Mouse (Mus musculus): ENCODE results near the gene Gm27029. TPM values are rescaled to one million over a fixed set of nuclear protein-coding genes. Genes with fewer than 3 reads are reported as not detected.

Gm27029 gene
- polyA plus RNA-seq (2014; fragmentation: Illumina TruSeq; extraction: RNeasy Lipid Tissue Mini Kit (QIAGEN cat#74804); ENCODE audit: low read depth, low replicate concordance), result 0.81 TPM

DNA sequence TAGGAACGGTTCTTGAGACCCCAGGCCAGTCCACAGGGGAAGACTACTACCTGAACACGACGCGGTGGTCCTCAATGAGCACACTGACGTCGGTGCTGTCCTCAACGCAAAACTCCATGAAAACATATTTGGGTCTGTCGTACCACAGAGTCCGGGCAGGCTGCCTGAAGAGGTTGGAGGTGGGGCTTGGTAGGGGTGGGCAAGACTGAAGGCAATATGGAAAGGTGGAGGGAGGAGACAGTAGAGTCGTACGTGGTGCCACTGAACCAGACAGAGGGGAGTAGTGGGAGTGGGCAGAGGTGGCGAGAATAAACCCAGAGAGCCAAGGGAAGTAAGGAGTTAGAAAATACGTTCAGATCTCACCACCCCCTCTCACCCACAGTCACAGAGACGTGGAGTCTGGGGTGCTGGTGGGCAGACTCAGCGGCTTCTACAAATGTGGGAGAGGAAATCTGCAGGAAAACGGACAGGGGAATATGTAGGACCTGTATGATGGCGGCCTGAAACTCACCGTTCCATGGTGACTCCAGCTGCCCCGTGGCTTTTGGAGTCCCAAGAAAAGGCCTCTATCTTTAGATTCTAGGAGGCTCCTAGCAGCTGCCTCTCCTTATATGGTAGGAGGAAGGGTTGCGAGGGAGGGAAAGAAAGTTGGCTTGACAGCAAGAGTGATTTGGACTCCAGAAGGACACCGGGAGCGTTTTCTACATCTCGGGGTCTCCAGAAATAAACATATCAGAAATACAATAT lies at the start of gene Gm27029:
Gm27029 (minus strand) TSS at position 692 of the 747 bp plus-strand sequence.

GRCm38 (mm10) chr11:101465869-101466551 lies 41.4 kb upstream of the Gm27029 start, which contains the start of gene Vat1:
TSS of gene Vat1 (minus strand) at chr11:101466230.

DNA sequence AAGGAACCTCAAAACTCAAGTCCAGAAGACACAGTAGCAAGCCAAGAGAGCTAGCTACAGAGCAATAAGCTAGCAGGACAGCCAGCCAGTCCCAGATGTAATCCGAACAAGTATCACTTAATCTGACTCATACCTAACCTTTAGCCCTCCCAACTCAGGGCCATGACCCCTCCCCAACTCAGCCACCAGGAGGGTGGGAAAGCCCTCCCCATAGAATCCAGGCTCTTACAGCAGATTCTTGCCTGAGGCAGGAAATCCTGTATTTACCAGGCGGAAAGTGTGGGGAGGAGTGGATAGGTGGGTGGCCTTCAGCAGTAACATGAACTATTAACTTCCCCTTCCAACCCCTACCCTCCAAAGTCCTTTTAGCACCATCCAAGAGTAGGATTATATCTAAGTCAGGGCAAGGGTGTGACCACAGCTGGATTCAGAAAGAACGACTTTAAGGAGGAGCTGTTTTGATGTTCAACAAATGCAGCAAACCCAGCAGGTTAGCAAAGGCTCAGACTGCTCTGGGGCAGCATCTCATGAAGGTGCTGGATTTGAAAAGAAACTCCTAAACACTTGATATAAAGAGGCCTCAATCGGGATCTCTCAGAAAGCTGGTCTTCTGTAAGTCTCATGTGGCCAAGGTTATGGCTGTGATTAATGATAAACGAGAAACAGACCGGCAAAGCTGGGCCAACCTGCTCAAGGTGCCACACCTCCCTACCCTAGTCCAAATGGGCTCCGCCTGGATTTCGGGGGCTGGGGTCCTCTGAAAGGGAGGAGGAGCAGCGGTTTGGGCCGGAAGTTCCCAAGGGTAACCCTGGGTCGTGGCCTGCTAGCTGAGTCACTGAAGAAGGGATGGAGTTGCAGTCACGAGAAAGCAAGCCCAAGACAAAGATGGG lies 39.9 kb upstream of the Gm27029 start, which contains the start of gene Rnd2:
Rnd2 (plus strand) TSS at position 789 of the 890 bp plus-strand sequence.

GRCm38 (mm10) chr11:101448274-101448746 lies 23.7 kb upstream of the Gm27029 start, which contains the start of gene Ifi35:
TSS of gene Ifi35 (plus strand) at chr11:101448407.

DNA sequence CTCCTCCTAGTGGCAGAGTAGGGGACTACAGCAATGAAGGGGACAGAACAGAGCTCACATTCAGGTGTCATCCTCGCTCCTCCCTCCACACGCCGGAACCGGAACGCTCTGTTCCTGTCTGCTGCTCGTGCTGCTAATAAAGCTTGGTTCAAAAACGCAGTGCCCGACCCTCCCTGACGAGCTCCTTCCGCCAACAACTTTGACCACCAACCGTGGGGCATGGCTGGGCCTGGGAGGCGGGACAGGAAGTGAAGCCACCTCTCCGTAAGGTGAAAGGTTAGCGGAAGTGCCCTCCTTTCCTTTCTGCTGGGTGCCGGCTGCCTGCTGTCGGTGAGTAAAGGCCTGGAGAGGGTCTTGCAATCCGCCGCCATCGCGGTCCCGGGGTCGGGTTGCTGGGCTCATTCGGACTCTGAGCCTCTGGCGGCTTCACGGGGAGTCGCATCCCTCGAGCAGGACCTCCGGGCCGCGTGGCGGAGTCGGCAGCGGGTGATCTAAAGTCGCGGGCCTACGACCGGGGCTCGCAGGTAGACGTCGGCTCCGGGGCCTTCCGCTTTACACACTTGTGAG lies 17.6 kb upstream of the Gm27029 start, which contains the start of gene Rpl27:
Rpl27 (plus strand) TSS at position 172 of the 567 bp plus-strand sequence.

DNA sequence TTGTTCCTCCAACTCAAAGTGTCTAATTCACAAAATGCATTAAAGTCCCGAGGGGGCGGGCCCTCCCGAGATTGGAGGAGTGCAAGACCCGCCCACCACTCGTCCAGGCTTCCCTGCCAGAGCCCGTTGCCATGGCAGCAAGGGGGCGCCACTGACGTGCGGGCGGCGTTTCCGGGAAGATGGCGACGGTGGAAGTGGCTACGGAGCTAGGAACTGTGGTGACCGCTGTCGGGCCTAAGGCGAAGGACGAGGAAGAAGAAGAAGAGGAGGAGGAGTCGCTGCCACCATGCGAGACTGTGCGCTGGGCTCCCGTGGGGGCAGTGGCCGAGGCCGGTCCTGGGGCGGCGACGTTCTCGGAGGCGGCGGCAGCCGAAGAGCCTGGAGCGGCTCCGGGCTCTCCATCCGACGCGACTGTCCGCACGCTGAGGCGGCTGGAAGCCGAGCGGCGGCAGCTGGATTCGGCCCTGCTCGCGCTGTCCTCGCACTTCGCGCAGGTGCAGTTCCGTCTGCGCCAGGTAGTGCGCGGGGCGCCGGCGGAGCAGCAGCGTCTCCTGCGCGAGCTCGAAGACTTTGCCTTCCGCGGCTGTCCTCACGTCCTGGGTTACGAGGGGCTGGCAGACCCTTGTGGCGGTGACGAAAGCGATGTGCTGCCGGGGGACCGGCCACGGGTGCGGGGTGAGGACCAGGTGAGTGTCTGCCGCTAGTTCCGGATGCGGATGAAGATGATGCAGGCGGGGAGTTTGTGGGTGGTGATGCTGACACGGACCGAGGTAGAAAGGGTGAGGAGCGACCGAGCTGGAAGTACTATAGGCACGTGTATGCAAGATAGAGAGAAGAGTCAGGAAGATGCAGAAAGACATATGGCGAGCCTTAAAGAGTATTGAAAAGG lies 573 bp upstream of the Gm27029 start, which contains the start of the genes Rundc1 and Ptges3l:
Rundc1 (plus strand) TSS at position 161 of the 889 bp plus-strand sequence.
Ptges3l (minus strand) TSS at position 409 of the 889 bp plus-strand sequence.

DNA sequence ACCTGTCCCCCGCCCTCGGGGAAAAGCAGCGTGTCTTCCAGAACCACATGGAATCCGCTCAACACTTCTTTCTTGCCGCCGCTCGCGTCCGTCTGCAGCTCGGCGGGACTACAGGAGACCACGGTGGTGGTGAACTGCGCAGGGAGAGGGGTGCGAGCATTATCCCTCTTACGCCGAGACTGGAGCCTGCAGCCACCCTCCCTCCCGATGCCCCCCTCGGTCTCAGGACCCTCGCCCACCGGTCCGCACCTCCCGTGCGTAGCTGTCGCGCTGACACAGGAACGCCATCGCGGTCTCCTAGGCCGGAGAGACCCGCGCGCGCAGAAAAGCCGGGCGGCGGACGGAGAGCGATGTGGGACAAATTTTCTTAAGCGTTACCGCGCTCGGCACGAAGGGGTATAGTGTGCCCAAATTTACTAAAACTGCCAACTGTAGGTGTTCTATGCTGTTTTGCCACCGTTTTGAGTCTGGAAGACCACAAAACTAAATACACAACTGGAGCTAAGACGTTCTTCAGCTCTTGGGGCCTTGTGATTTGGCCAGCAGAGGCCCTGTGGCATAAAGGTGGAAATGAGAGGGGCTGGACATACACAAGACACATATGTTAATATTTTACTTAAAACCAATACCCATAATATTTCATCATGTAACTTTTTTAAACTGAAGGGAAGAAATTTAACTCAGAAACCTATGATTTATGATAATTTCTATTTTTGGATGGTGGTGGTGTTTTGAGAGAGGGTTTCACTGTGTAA lies 7.3 kb downstream of the Gm27029 start, which contains the start of gene Aarsd1:
Aarsd1 (minus strand) TSS at position 515 of the 755 bp plus-strand sequence.

DNA sequence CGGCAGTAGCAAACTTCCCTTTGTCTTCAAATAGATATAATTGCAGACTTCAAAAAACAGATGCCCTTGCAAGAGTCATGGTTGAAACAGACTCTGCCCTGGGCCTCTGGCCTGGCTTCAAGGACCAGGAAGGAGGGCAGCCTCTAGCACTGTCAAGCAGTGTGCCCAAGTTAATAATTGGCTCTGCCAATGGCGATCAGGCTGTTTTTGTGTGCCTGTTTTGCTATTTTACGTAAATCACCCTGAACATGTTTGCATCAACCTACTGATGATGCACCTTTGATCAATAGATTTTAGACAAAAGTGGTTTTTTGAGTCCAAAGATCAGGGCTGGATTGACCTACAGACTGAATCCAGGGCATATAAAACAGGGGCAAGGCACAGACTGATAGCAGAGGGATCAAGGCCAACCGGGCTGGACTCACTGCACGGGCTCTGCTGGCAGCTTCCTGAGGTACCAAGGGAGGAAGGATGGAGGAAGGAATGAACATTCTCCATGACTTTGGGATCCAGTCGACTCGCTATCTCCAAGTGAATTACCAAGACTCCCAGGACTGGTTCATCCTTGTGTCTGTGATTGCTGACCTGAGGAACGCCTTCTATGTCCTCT lies 57.2 kb downstream of the Gm27029 start, which contains the start of gene G6pc:
G6pc (plus strand) TSS at position 236 of the 610 bp plus-strand sequence.

Other genes starting within 250 kb of the Gm27029 start
- gene Ccr10, start 249.4 kb downstream of the Gm27029 start, polyA plus RNA-seq (2014; fragmentation: Illumina TruSeq; extraction: RNeasy Lipid Tissue Mini Kit (QIAGEN cat#74804); ENCODE audit: low read depth, low replicate concordance), result not detected
- 30.4 TPM for gene Ezh1, start 198.3 kb downstream of the Gm27029 start, polyA plus RNA-seq (2014; fragmentation: Illumina TruSeq; extraction: RNeasy Lipid Tissue Mini Kit (QIAGEN cat#74804); ENCODE audit: low read depth, low replicate concordance)
- gene Ramp2, start 178.8 kb downstream of the Gm27029 start, polyA plus RNA-seq (2014; fragmentation: Illumina TruSeq; extraction: RNeasy Lipid Tissue Mini Kit (QIAGEN cat#74804); ENCODE audit: low read depth, low replicate concordance), result 6.7 TPM
- gene Vps25, start 171.1 kb downstream of the Gm27029 start, polyA plus RNA-seq (2014; fragmentation: Illumina TruSeq; extraction: RNeasy Lipid Tissue Mini Kit (QIAGEN cat#74804); ENCODE audit: low read depth, low replicate concordance), result 115 TPM
- 2.6 TPM for gene Wnk4, start 164.2 kb downstream of the Gm27029 start, polyA plus RNA-seq (2014; fragmentation: Illumina TruSeq; extraction: RNeasy Lipid Tissue Mini Kit (QIAGEN cat#74804); ENCODE audit: low read depth, low replicate concordance)
- 4.6 TPM for gene Cntd1, start 145.8 kb downstream of the Gm27029 start, polyA plus RNA-seq (2014; fragmentation: Illumina TruSeq; extraction: RNeasy Lipid Tissue Mini Kit (QIAGEN cat#74804); ENCODE audit: low read depth, low replicate concordance)
- gene Coa3, start 145.7 kb downstream of the Gm27029 start, polyA plus RNA-seq (2014; fragmentation: Illumina TruSeq; extraction: RNeasy Lipid Tissue Mini Kit (QIAGEN cat#74804); ENCODE audit: low read depth, low replicate concordance), result 13.9 TPM
- gene Becn1, start 122.5 kb downstream of the Gm27029 start, polyA plus RNA-seq (2014; fragmentation: Illumina TruSeq; extraction: RNeasy Lipid Tissue Mini Kit (QIAGEN cat#74804); ENCODE audit: low read depth, low replicate concordance), result 96.1 TPM
- 180 TPM for gene Psme3, start 108.6 kb downstream of the Gm27029 start, polyA plus RNA-seq (2014; fragmentation: Illumina TruSeq; extraction: RNeasy Lipid Tissue Mini Kit (QIAGEN cat#74804); ENCODE audit: low read depth, low replicate concordance)
- gene Aoc2, start 99.7 kb downstream of the Gm27029 start, polyA plus RNA-seq (2014; fragmentation: Illumina TruSeq; extraction: RNeasy Lipid Tissue Mini Kit (QIAGEN cat#74804); ENCODE audit: low read depth, low replicate concordance), result 0.28 TPM
- 2.3 TPM for gene Aoc3, start 94.2 kb downstream of the Gm27029 start, polyA plus RNA-seq (2014; fragmentation: Illumina TruSeq; extraction: RNeasy Lipid Tissue Mini Kit (QIAGEN cat#74804); ENCODE audit: low read depth, low replicate concordance)
- gene G6pc, start 57.2 kb downstream of the Gm27029 start, polyA plus RNA-seq (2014; fragmentation: Illumina TruSeq; extraction: RNeasy Lipid Tissue Mini Kit (QIAGEN cat#74804); ENCODE audit: low read depth, low replicate concordance), result 542 TPM
- gene Aarsd1, start 7.2 kb downstream of the Gm27029 start, polyA plus RNA-seq (2014; fragmentation: Illumina TruSeq; extraction: RNeasy Lipid Tissue Mini Kit (QIAGEN cat#74804); ENCODE audit: low read depth, low replicate concordance), result 10.7 TPM
- gene Rundc1, start 289 bp upstream of the Gm27029 start, polyA plus RNA-seq (2014; fragmentation: Illumina TruSeq; extraction: RNeasy Lipid Tissue Mini Kit (QIAGEN cat#74804); ENCODE audit: low read depth, low replicate concordance), result 3.9 TPM
- 2.0 TPM for gene Ptges3l, start 537 bp upstream of the Gm27029 start, polyA plus RNA-seq (2014; fragmentation: Illumina TruSeq; extraction: RNeasy Lipid Tissue Mini Kit (QIAGEN cat#74804); ENCODE audit: low read depth, low replicate concordance)
- gene Rpl27, start 17.5 kb upstream of the Gm27029 start, polyA plus RNA-seq (2014; fragmentation: Illumina TruSeq; extraction: RNeasy Lipid Tissue Mini Kit (QIAGEN cat#74804); ENCODE audit: low read depth, low replicate concordance), result 36.8 TPM
- 0.93 TPM for gene Ifi35, start 23.6 kb upstream of the Gm27029 start, polyA plus RNA-seq (2014; fragmentation: Illumina TruSeq; extraction: RNeasy Lipid Tissue Mini Kit (QIAGEN cat#74804); ENCODE audit: low read depth, low replicate concordance)
- 4.5 TPM for gene Rnd2, start 40.2 kb upstream of the Gm27029 start, polyA plus RNA-seq (2014; fragmentation: Illumina TruSeq; extraction: RNeasy Lipid Tissue Mini Kit (QIAGEN cat#74804); ENCODE audit: low read depth, low replicate concordance)
- 1.5 TPM for gene Vat1, start 41.4 kb upstream of the Gm27029 start, polyA plus RNA-seq (2014; fragmentation: Illumina TruSeq; extraction: RNeasy Lipid Tissue Mini Kit (QIAGEN cat#74804); ENCODE audit: low read depth, low replicate concordance)
- 0.32 TPM for gene Brca1, start 127.2 kb upstream of the Gm27029 start, polyA plus RNA-seq (2014; fragmentation: Illumina TruSeq; extraction: RNeasy Lipid Tissue Mini Kit (QIAGEN cat#74804); ENCODE audit: low read depth, low replicate concordance)
- 182 TPM for gene Nbr1, start 127.4 kb upstream of the Gm27029 start, polyA plus RNA-seq (2014; fragmentation: Illumina TruSeq; extraction: RNeasy Lipid Tissue Mini Kit (QIAGEN cat#74804); ENCODE audit: low read depth, low replicate concordance)
- 36.1 TPM for gene Tmem106a, start 157.4 kb upstream of the Gm27029 start, polyA plus RNA-seq (2014; fragmentation: Illumina TruSeq; extraction: RNeasy Lipid Tissue Mini Kit (QIAGEN cat#74804); ENCODE audit: low read depth, low replicate concordance)
- not detected for gene Gm11634, start 174.5 kb upstream of the Gm27029 start, polyA plus RNA-seq (2014; fragmentation: Illumina TruSeq; extraction: RNeasy Lipid Tissue Mini Kit (QIAGEN cat#74804); ENCODE audit: low read depth, low replicate concordance)
- gene Rdm1, start 202.4 kb upstream of the Gm27029 start, polyA plus RNA-seq (2014; fragmentation: Illumina TruSeq; extraction: RNeasy Lipid Tissue Mini Kit (QIAGEN cat#74804); ENCODE audit: low read depth, low replicate concordance), result not detected
- gene Arl4d, start 240.7 kb upstream of the Gm27029 start, polyA plus RNA-seq (2014; fragmentation: Illumina TruSeq; extraction: RNeasy Lipid Tissue Mini Kit (QIAGEN cat#74804); ENCODE audit: low read depth, low replicate concordance), result 7.3 TPM

Measured in kidney, adult 10 weeks (tissue).